Mouse (Mus musculus) liver, embryonic 14.5 days (tissue): Measurements from ENCODE around the gene Imp3.

Source experiments
- CTCF ChIP-seq: IDR thresholded peaks from 2 replicates; pipeline ENCODE4 v1.5.1; 2016; ENCODE audit warnings: antibody characterized with exemption, low read depth, control low read depth
- EP300 ChIP-seq: IDR thresholded peaks from 2 replicates; pipeline ENCODE4 v1.6.1; 2016; ENCODE audit warnings: antibody characterized with exemption, low read depth

DNA sequence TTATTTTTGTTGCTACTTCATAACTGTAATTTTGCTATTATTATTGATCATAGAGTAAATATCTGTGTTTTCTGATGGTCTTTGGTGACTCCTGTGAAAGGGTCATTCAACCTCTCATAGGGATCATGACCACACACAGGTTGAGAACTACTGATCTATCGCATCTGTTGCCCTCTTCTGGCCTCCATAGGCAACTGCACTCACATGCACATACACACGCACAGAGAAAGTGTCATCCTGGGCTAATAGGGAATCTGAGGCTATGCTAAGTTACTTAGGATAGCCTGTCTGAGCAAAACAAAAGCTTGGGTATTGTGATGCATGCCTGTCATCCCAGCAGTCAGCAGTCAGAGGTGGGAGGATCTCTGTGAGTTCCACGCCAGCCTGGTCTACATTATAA, 24.3 kb downstream of the Imp3 start:
- TF ChIP-seq CTCF = peak; percentile 42
- no peak for TF ChIP-seq EP300
